Mouse (Mus musculus): Measurements from ENCODE around the gene Ocrl.

The Ocrl gene

GRCm38 (mm10) chrX:47912306-47912792 lies at the start of gene Ocrl:
Gene Ocrl (plus strand): TSS chrX:47912387.
- DNase-seq, result peak; percentile 59

- peak; percentile 4 for DNase-seq
Measured at GRCm38 (mm10) chrX:47880052-47880451, 32.1 kb upstream of the Ocrl start.

DNA sequence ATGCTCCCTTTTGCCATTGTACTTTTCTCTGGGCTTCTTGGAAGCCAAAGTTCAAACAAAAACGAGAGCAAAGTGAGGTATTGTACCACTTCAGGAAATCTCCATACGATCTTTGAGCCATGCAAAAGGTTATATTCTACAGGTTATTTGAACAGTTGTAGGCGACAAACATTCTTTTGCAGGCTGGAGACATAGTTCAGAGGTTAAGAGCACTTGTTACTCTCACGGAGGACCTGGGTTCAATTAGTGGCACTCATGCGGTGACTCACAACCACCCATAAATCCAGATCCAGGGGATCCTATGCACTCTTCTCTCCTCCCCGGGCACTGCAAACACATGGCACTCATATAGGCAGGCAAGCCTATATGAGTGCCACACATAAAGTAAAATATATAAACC lies 29.4 kb upstream of the Ocrl start:
- DNase-seq, result no peak

GRCm38 (mm10) chrX:47887401-47887800 lies 24.8 kb upstream of the Ocrl start:
- no peak for DNase-seq

GRCm38 (mm10) chrX:47891243-47891906 lies 20.8 kb upstream of the Ocrl start:
- DNase-seq, result no peak

DNA sequence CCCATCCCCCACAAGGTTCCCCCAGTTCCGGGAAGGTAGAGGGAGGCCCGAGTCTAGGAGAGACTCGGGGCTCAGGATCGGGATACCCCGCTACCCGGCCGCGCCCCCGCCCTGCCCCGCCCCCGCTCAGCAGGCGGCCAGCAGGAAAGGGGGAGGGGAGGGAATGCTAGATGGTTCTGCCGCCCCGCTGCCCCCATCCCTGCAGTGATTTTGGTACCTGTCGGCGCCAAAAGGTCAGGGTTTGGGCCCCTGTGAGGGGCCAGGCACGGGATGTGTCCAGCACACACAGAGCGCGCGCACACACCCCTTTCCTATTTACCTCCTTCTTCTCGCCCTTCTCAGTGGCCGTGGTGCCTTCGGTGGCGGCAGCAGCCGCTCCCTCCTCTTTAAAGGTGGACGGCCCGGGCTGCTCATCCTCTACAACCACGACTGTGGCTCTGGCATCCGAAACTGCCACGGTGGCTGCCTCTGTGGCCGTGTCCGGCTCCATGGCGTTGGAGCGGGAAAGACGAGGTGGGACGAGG lies 20.2 kb upstream of the Ocrl start:
- no peak for DNase-seq

DNA sequence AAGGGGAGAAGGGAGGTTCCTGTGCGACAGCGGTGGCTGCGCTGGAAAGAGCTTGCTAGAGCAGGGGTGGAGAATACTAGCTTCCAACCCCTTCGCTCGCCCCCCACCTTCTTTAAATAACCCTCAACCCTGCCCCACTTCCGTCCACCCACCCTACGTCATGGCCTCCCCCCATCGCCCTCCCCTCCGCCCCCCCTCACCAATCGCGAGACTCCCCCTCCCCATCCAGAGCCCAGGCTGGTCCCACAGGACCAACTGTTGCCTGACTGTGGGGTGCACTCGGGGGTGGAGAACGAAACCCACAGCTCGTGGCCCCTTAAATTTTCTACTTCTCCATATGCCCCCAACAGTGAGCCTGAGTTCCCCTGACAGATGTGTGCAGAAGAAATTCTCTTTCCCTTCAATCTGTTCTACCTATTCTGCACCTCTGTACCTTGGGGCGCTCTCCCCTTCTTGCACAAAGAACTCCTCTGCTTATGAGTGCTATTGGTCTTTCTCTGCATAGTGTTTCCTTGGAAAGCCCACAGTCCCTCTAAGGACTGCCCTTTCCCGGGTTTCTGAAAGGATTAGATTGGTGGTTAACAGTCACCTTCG lies 19.7 kb upstream of the Ocrl start, which contains the start of gene Smarca1:
Gene Smarca1 (minus strand): TSS at position 544 of the 594 bp plus-strand sequence.
- no peak for DNase-seq

- peak; percentile 15 for DNase-seq
Measured at GRCm38 (mm10) chrX:47912904-47913542, 836 bp downstream of the Ocrl start.

GRCm38 (mm10) chrX:47913543-47913938 lies 1.4 kb downstream of the Ocrl start:
- no peak for DNase-seq

DNA sequence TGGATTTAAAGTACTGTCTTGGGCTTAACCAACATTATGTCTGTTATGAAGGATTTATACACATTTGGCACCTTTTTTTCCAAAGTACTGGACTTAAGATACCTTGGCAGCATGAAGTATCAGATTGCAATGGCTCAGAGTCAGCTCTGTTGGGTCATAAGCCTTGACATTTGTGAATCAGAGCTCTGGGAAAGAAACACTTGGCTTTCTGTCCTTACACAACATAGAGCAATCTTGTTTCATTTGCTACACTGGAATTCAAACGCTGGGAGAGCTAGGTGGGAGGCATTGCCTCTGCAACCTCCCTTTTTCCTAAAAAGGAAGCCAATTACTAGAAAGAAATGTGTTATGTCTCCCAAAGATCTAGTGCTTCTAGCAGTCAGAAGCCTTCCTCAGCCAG lies 4.6 kb downstream of the Ocrl start:
- no peak for DNase-seq

- no peak for DNase-seq
Measured at GRCm38 (mm10) chrX:47920541-47920940, 8.4 kb downstream of the Ocrl start.

GRCm38 (mm10) chrX:47927981-47928380 lies 15.8 kb downstream of the Ocrl start:
- no peak for DNase-seq

DNA sequence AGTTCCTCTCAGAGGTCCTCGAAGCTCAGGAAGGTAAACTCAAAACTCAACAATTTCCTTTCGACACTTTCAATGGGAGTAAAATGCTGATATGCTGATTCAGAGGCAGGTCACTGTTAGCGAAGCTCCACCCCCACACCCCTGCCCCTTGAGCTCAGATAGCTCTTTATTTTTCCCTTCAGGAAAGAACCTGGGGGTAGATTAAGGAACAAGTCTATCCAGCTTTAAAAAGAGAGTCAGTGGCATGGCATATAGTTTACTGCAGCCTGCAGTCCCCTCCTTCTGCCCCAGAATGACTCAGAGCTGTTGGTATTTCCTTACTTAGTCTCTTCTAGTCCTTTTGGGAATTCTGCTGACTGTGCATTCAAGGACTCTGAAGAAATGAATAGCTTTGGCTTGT lies 18.3 kb downstream of the Ocrl start:
- DNase-seq, result no peak

DNA sequence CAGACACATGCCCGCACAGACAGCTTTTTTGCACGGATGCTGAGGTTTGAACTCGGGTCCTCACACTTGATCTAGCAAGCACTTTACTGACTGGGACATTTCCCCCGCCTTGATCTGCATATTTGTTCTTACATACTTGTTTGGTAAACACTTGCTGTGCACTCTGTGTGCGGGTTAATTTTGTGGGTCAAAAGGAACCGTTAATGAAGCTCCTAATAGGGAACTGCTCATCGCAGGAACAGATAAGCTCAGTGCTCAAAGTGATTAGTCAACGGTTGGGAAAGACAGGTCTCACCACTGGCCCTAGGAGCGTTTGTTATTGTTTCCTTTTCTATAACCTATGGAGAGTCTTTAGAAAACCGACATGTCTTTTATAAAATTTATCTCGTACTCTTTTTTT lies 22.2 kb downstream of the Ocrl start:
- no peak for DNase-seq

GRCm38 (mm10) chrX:47936885-47937284 lies 24.7 kb downstream of the Ocrl start:
- DNase-seq, result no peak

DNA sequence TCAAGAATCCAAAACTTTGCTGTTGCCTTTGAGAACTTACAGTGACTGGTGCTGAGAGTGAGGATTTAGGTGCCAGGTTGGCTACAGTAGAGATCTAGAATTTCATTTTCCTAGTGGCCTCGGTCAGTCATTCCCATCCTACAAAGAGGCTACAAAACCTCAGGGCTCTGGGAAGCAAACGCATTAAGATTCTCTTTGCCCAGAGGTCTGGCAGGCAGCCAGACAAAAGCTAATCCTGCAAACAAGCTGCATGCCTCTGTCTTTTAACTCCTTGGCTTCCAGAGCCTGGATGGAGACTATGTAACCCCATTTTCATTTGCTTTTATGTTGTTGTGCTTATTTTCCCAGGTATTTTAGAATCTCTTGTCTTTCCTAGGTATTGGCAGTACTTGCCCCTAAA lies 25.6 kb downstream of the Ocrl start:
- DNase-seq, result no peak

DNA sequence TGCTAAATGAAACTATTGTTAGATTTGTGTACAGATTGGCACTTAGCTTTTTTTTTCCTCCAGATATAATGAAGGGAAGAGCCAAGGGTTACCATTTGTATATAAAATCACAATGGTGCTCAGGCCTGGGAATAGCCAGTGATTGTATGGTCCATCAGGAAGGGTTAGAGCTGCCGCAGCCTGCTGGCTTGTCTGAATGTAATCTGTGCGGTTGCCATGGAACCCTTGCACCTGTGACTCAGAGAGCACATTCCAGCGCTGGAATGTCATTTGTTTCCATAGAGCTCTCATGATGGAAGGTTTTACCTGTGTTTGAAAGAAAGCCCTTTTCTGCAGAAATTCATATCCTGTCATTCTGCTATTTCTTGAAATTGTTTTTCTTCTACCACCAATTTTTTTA lies 37.5 kb downstream of the Ocrl start:
- peak; percentile 14 for DNase-seq

DNA sequence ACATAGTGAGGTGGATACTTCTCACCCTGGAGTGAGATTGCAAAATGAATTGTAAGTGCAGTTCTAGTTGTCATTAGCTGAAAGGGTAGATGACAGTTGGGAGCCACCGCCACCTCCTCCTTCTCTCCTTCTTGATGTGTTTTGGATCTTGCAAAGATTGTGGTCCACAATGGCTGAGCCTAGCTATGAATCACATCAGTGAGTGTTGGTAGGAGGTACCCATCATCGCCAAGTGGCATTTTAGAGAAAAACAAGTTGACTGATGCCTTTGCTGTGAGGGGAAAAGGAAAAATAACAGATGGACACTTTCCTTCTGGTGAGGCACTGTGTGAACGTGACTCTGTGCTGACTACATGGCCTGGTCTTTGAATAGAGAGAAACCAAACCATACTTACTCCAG lies 50.4 kb downstream of the Ocrl start:
- no peak for DNase-seq

GRCm38 (mm10) chrX:47970371-47970770 lies 58.2 kb downstream of the Ocrl start:
- peak; percentile 18 for DNase-seq

GRCm38 (mm10) chrX:47970864-47971263 lies 58.7 kb downstream of the Ocrl start:
- DNase-seq, result peak; percentile 19

DNA sequence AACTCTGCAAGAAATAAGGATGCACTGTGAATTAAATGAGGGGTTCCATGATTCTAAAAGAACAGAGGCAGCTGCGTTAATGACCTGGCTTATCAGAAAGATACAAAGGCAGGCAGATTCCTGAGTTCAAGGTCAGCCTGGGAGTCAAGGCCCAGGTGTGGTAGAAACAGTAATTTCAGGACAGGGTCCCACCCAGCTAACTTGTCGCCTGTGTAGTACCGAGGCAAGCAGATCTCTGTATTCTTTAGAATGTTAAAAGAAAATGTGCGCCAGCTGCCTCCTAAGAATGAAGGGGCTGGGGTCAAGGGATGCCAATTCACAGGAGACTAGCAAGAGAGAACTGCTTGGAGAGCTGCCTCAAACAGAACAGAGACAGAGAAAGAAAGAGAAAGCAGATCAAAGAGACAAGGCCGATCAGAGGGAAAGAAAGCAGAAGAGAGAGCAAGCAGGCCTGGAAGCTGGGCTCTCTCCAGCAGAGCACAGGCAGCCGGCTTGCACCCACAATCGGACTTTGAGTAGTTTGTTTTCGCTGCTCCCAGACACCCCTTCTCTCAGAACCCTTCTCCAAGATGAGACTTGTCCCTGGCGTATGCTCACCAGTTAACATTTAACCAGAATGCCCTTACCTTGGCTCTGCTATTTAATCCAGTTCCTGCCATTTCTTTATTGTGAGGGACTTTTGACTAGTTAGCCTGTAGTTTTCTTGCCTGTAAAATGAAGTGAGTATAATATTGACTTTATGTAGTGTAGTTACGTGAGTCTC lies 59.4 kb downstream of the Ocrl start:
- DNase-seq, result peak; percentile 62

DNA sequence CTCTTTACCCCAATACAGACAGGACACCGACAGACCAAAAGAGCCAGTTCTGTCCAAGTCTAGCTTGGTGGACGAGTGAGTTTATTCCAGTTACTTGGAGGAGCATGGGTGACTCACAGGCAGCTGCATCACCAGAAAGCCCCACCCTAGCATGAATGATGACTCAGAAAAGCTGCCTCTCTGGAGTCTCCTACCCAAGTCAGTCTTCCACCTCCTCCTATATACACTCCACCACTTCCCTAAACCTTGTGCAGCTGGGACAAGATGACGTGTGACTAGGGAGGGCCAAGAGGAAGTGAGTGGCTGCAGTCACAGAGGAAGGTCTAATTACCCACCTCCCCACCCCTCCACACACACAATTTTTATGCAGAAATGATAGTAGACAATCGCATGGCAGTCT lies 64.4 kb downstream of the Ocrl start:
- no peak for DNase-seq

GRCm38 (mm10) chrX:47977078-47977477 lies 64.9 kb downstream of the Ocrl start:
- DNase-seq, result no peak

All from kidney, adult 9 months (tissue).